Mouse (Mus musculus) C2C12 (cell line): ENCODE results near the gene Cped1. TPM values are rescaled to one million over a fixed set of nuclear protein-coding genes. Genes with fewer than 3 reads are reported as not detected.
"Not testable (repeated sequence)": the region's sequence is repeated elsewhere in the genome, so short reads cannot be mapped to it uniquely, and the experiment has no call there.

ENCODE experiments used
- H3K27me3 ChIP-seq: one replicate; pipeline ENCODE4 v1.6.1; 2011; ENCODE audit not compliant: control insufficient read depth, insufficient read depth, insufficient read length
- H3K36me3 ChIP-seq: one replicate; pipeline ENCODE4 v1.6.1; 2011; ENCODE audit not compliant: control insufficient read depth, insufficient read depth
- H3K4me3 ChIP-seq: one replicate; pipeline ENCODE4 v1.5.1; 2011; ENCODE audit warnings: mild to moderate bottlenecking, control low read depth; ENCODE audit not compliant: poor library complexity, insufficient read depth, severe bottlenecking
- H3K79me2 ChIP-seq: one replicate; pipeline ENCODE4 v1.6.1; 2011; ENCODE audit not compliant: control insufficient read depth, insufficient read depth
- H3K79me3 ChIP-seq: one replicate; pipeline ENCODE4 v1.6.1; 2011; ENCODE audit warnings: low read depth, control low read depth
- H3ac ChIP-seq: one replicate; pipeline ENCODE3; 2011; ENCODE audit warnings: low read depth; ENCODE audit not compliant: control insufficient read depth, insufficient read length
- CEBPB ChIP-seq: IDR thresholded peaks from one replicate; pipeline ENCODE4 v1.6.1; 2011; ENCODE audit warnings: low read depth, mild to moderate bottlenecking, control low read depth, moderate library complexity
- CTCF ChIP-seq: IDR thresholded peaks from one replicate; pipeline ENCODE4 v1.5.1; 2011; ENCODE audit not compliant: control insufficient read depth, insufficient read depth, insufficient read length
- FOSL1 ChIP-seq: IDR thresholded peaks from one replicate; pipeline ENCODE4 v1.8.0; 2011; ENCODE audit warnings: mild to moderate bottlenecking, low read length; ENCODE audit not compliant: poor library complexity, insufficient read depth, severe bottlenecking
- MAX ChIP-seq: IDR thresholded peaks from one replicate; pipeline ENCODE4 v1.6.1; 2011; ENCODE audit warnings: mild to moderate bottlenecking, control low read depth
- MYOD1 ChIP-seq: IDR thresholded peaks from one replicate; pipeline ENCODE4 v1.6.1; 2011; ENCODE audit warnings: low read depth; ENCODE audit not compliant: control insufficient read depth, insufficient read length
- MYOG ChIP-seq: IDR thresholded peaks from one replicate; pipeline ENCODE4 v1.6.1; 2011; ENCODE audit not compliant: control insufficient read depth, insufficient read length; ENCODE audit errors: extremely low read depth
- USF1 ChIP-seq: IDR thresholded peaks from one replicate; pipeline ENCODE4 v1.6.1; 2011; ENCODE audit warnings: low read depth, mild to moderate bottlenecking, control low read depth, moderate library complexity
- polyA plus RNA-seq: library from polyadenylated mRNA; unstranded; fragments of >200 nt; fragmentation: generic; extraction: Trizol; gene quantifications from one replicate; pipeline ENCODE4 v1.2.1, GENCODE M21; 2012; ENCODE audit warnings: missing spikeins

Cped1 gene
- polyA plus RNA-seq, 1 experiment, result 1.2 TPM

GRCm38 (mm10) chr6:22233517-22233916 is 247.8 kb downstream of the Cped1 start:
- no peaks in the 10 kb centered on the region for H3K36me3 ChIP-seq
- no peaks in the 10 kb centered on the region for H3K79me2 ChIP-seq
- TF ChIP-seq MYOD1, result no peak
- TF ChIP-seq FOSL1, result no peak
- no peak for TF ChIP-seq CTCF
- TF ChIP-seq MYOG, result no peak
- TF ChIP-seq MAX, result no peak
- no peak for TF ChIP-seq USF1
- no peak for TF ChIP-seq CEBPB
- no peak overlapping the region for H3ac ChIP-seq
- H3K27me3 ChIP-seq, result no peaks in the 10 kb centered on the region
- H3K4me3 ChIP-seq, result no peak overlapping the region
- H3K79me3 ChIP-seq, result no peaks in the 10 kb centered on the region

GRCm38 (mm10) chr6:22235133-22235532 is 249.4 kb downstream of the Cped1 start:
- Histone ChIP-seq H3K79me3 (no peaks in the 10 kb centered on the region), H3K36me3 (no peaks in the 10 kb centered on the region), H3K27me3 (no peaks in the 10 kb centered on the region), H3K79me2 (no peaks in the 10 kb centered on the region), H3ac (no peak overlapping the region), H3K4me3 (no peak overlapping the region)
- TF ChIP-seq MYOG, result no peak
- TF ChIP-seq CEBPB, result no peak
- no peak for TF ChIP-seq MAX
- no peak for TF ChIP-seq MYOD1
- no peak for TF ChIP-seq USF1
- no peak for TF ChIP-seq FOSL1
- no peak for TF ChIP-seq CTCF

- Histone ChIP-seq H3K36me3 (no peaks in the 10 kb centered on the region), H3K79me3 (no peaks in the 10 kb centered on the region), H3K27me3 (no peaks in the 10 kb centered on the region), H3ac (no peak overlapping the region), H3K79me2 (no peaks in the 10 kb centered on the region), H3K4me3 (no peak overlapping the region)
- TF ChIP-seq MAX, result no peak
- no peak for TF ChIP-seq CTCF
- TF ChIP-seq MYOD1, result no peak
- TF ChIP-seq USF1, result no peak
- no peak for TF ChIP-seq MYOG
- TF ChIP-seq FOSL1, result no peak
- no peak for TF ChIP-seq CEBPB
These were observed 257.6 kb downstream of the Cped1 start for GRCm38 (mm10) chr6:22243321-22243720.

- no peaks in the 10 kb centered on the region for H3K27me3 ChIP-seq
- H3ac ChIP-seq, result no peak overlapping the region
- no peak overlapping the region for H3K4me3 ChIP-seq
- no peaks in the 10 kb centered on the region for H3K36me3 ChIP-seq
- H3K79me3 ChIP-seq, result no peaks in the 10 kb centered on the region
- no peaks in the 10 kb centered on the region for H3K79me2 ChIP-seq
- TF ChIP-seq CTCF, result no peak
These were observed 261.0 kb downstream of the Cped1 start for GRCm38 (mm10) chr6:22246696-22247095.

- H3K79me3 ChIP-seq, result no peaks in the 10 kb centered on the region
- no peaks in the 10 kb centered on the region for H3K36me3 ChIP-seq
- H3K79me2 ChIP-seq, result no peaks in the 10 kb centered on the region
- no peaks in the 10 kb centered on the region for H3K27me3 ChIP-seq
- no peak overlapping the region for H3ac ChIP-seq
- H3K4me3 ChIP-seq, result no peak overlapping the region
- TF ChIP-seq MYOD1, result no peak
These were observed 273.1 kb downstream of the Cped1 start for GRCm38 (mm10) chr6:22258784-22259183.

GRCm38 (mm10) chr6:22262519-22262918 is 276.8 kb downstream of the Cped1 start:
- Histone ChIP-seq H3K79me3 (no peaks in the 10 kb centered on the region), H3K4me3 (no peak overlapping the region), H3K79me2 (no peaks in the 10 kb centered on the region), H3K27me3 (no peaks in the 10 kb centered on the region), H3K36me3 (no peaks in the 10 kb centered on the region), H3ac (no peak overlapping the region)
- TF ChIP-seq FOSL1 (no peak), MYOG (no peak), MAX (no peak), CEBPB (no peak), CTCF (no peak), MYOD1 (no peak), USF1 (no peak)

GRCm38 (mm10) chr6:22264094-22264493 is 278.4 kb downstream of the Cped1 start:
- not testable (repeated sequence) for H3K79me3 ChIP-seq

More at GRCm38 (mm10) chr6:22264094-22264493, 278.4 kb downstream of the Cped1 start:
- not testable (repeated sequence) for H3K36me3 ChIP-seq, H3K4me3 ChIP-seq, H3K79me2 ChIP-seq, H3K27me3 ChIP-seq, H3ac ChIP-seq
